Mouse (Mus musculus): ENCODE measurements around the gene Atp10b.

- TF ChIP-seq CTCF (IDR thresholded peaks at IDR 0.05; ENCODE audit: borderline replicate concordance, control insufficient read depth, extremely low read depth, insufficient read depth, low read length, poor library complexity) (no peak), POLR2A (IDR thresholded peaks at IDR 0.05; ENCODE audit: control insufficient read depth, extremely low read depth, insufficient read depth, low read length, poor library complexity) (no peak)
These were observed 40.3 kb downstream of the Atp10b start for GRCm38 (mm10) chr11:43189817-43190593.

All from thymus, adult 2 months (tissue).